Mouse (Mus musculus) MEL (cell line): ENCODE data around the gene Pgm2. TPM values are rescaled to one million over a fixed set of nuclear protein-coding genes. Genes with fewer than 3 reads are reported as not detected.

Experiments used
- DNase-seq: peaks from one replicate; pipeline ENCODE4 v3.0.0; 2011; ENCODE audit warnings: low read depth, low spot score
- H3K27ac ChIP-seq: 2 replicates; pipeline ENCODE4 v1.5.1; 2012; ENCODE audit warnings: low read depth, mild to moderate bottlenecking, control low read depth, low read length, moderate library complexity; ENCODE audit not compliant: control insufficient read depth
- H3K27me3 ChIP-seq, 2 experiments: fragments of 150-350 bp in 1 of 2; sonication (generic) in 1 of 2; 2 replicates each; pipeline ENCODE4 v1.6.1; 2012; ENCODE audit warnings: low read length in 2 of 2, mild to moderate bottlenecking in 2 of 2, improper control_type of control experiment in 1 of 2, moderate library complexity in 1 of 2; ENCODE audit not compliant: insufficient read depth in 2 of 2, control insufficient read depth in 1 of 2
- H3K36me3 ChIP-seq, 2 experiments: 2 replicates each; pipeline ENCODE4 v1.6.1; 2012 to 2014; ENCODE audit warnings: low read length in 2 of 2, improper control_type of control experiment in 1 of 2, inconsistent platforms in 1 of 2, mild to moderate bottlenecking in 1 of 2; ENCODE audit not compliant: insufficient read depth in 2 of 2, control insufficient read depth in 1 of 2
- H3K4me1 ChIP-seq, 2 experiments: fragments of 150-350 bp in 1 of 2; sonication (generic) in 1 of 2; 2 replicates each; pipeline ENCODE4 v1.6.1; 2012; ENCODE audit warnings: low read length in 2 of 2, improper control_type of control experiment in 1 of 2, mild to moderate bottlenecking in 1 of 2; ENCODE audit not compliant: insufficient read depth in 2 of 2, control insufficient read depth in 1 of 2
- H3K4me3 ChIP-seq, 2 experiments: fragments of 150-350 bp in 1 of 2; sonication (generic) in 1 of 2; 2 replicates each; pipeline ENCODE4 v1.5.1; 2012; ENCODE audit warnings: low read depth in 2 of 2, low read length in 2 of 2, mild to moderate bottlenecking in 2 of 2, moderate library complexity in 2 of 2, control low read depth in 1 of 2, improper control_type of control experiment in 1 of 2; ENCODE audit not compliant: control insufficient read depth in 1 of 2, insufficient read depth in 1 of 2
- H3K79me2 ChIP-seq: 2 replicates; pipeline ENCODE4 v1.6.1; 2012; ENCODE audit warnings: mild to moderate bottlenecking, low read length, moderate library complexity; ENCODE audit not compliant: control insufficient read depth, poor library complexity, insufficient read depth
- H3K9ac ChIP-seq: 2 replicates; pipeline ENCODE4 v1.6.1; 2012; ENCODE audit warnings: low read depth, mild to moderate bottlenecking, control low read depth, low read length, moderate library complexity; ENCODE audit not compliant: control insufficient read depth, poor library complexity, severe bottlenecking
- H3K9me3 ChIP-seq: fragments of 150-350 bp; sonication (generic); replicated peaks from 2 replicates; pipeline ENCODE4 v1.6.1; 2012; ENCODE audit warnings: mild to moderate bottlenecking, low read length, improper control_type of control experiment, moderate library complexity; ENCODE audit not compliant: insufficient read depth
- BHLHE40 ChIP-seq: IDR thresholded peaks from 2 replicates; pipeline ENCODE4 v1.6.1; 2012; ENCODE audit warnings: low read depth, mild to moderate bottlenecking, inconsistent platforms, low read length, improper control_type of control experiment, borderline replicate concordance
- CHD2 ChIP-seq: IDR thresholded peaks from 2 replicates; pipeline ENCODE4 v1.6.1; 2011; ENCODE audit warnings: low read length, improper control_type of control experiment
- CTCF ChIP-seq, 3 experiments: IDR thresholded peaks in 2 of 3; conservative IDR thresholded peaks in 1 of 3; 2 replicates each; pipeline ENCODE4 v1.5.1; 2011 to 2012; ENCODE audit warnings: low read length in 3 of 3, low read depth in 2 of 3, mild to moderate bottlenecking in 2 of 3, improper control_type of control experiment in 1 of 3, inconsistent platforms in 1 of 3, mixed read lengths in 1 of 3, moderate library complexity in 1 of 3; ENCODE audit not compliant: control insufficient read depth in 1 of 3, insufficient read depth in 1 of 3, poor library complexity in 1 of 3, severe bottlenecking in 1 of 3
- ELF1 ChIP-seq: IDR thresholded peaks from 2 replicates; pipeline ENCODE4 v1.6.1; 2014; ENCODE audit warnings: low read depth, mild to moderate bottlenecking, inconsistent platforms, low read length, improper control_type of control experiment, moderate library complexity
- EP300 ChIP-seq, 2 experiments: IDR thresholded peaks; 2 replicates each; pipeline ENCODE4 v1.6.1; 2011; ENCODE audit warnings: improper control_type of control experiment in 2 of 2, low read length in 2 of 2, low read depth in 1 of 2, mild to moderate bottlenecking in 1 of 2
- GABPA ChIP-seq: IDR thresholded peaks from 2 replicates; pipeline ENCODE4 v1.6.1; 2012; ENCODE audit warnings: low read depth, mild to moderate bottlenecking, inconsistent platforms, low read length, improper control_type of control experiment, moderate library complexity
- GATA1 ChIP-seq: IDR thresholded peaks from 2 replicates; pipeline ENCODE4 v1.6.1; 2011; ENCODE audit warnings: low read depth, low read length, improper control_type of control experiment
- JUND ChIP-seq: IDR thresholded peaks from 2 replicates; pipeline ENCODE4 v1.6.1; 2011; ENCODE audit warnings: low read depth, mild to moderate bottlenecking, improper control_type of control experiment, low read length
- KAT2A ChIP-seq: conservative IDR thresholded peaks from 2 replicates; pipeline ENCODE4 v1.6.1; 2012; ENCODE audit warnings: low read depth, low read length, improper control_type of control experiment, inconsistent platforms
- MAX ChIP-seq: IDR thresholded peaks from 2 replicates; pipeline ENCODE4 v1.6.1; 2011; ENCODE audit warnings: low read length, improper control_type of control experiment
- MEF2A ChIP-seq: IDR thresholded peaks from 2 replicates; pipeline ENCODE4 v1.6.1; 2014; ENCODE audit warnings: low read depth, mild to moderate bottlenecking, inconsistent platforms, low read length, improper control_type of control experiment; ENCODE audit not compliant: poor library complexity, insufficient replicate concordance, severe bottlenecking; ENCODE audit errors: extremely low read depth
- MYB ChIP-seq: IDR thresholded peaks from 2 replicates; pipeline ENCODE4 v1.6.1; 2011; ENCODE audit warnings: mild to moderate bottlenecking, low read depth, low read length, improper control_type of control experiment
- MYC ChIP-seq: IDR thresholded peaks from 2 replicates; pipeline ENCODE4 v1.6.1; 2011; ENCODE audit warnings: low read depth, mild to moderate bottlenecking, low read length, improper control_type of control experiment, moderate library complexity
- NELFE ChIP-seq: IDR thresholded peaks from 2 replicates; pipeline ENCODE4 v1.6.1; 2011; ENCODE audit warnings: low read depth, low read length, improper control_type of control experiment
- NRF1 ChIP-seq: IDR thresholded peaks from 2 replicates; pipeline ENCODE4 v1.6.1; 2014; ENCODE audit warnings: low read depth, mild to moderate bottlenecking, inconsistent platforms, low read length, improper control_type of control experiment, moderate library complexity; ENCODE audit not compliant: poor library complexity, insufficient read depth, severe bottlenecking
- POLR2A ChIP-seq, 2 experiments: IDR thresholded peaks; 2 replicates each; pipeline ENCODE4 v1.6.1; 2011 to 2012; ENCODE audit warnings: low read length in 2 of 2, mild to moderate bottlenecking in 2 of 2, control low read depth in 1 of 2, improper control_type of control experiment in 1 of 2, low read depth in 1 of 2, moderate library complexity in 1 of 2; ENCODE audit not compliant: control insufficient read depth in 1 of 2, insufficient read depth in 1 of 2, poor library complexity in 1 of 2
- POLR2AphosphoS2 ChIP-seq: IDR thresholded peaks from 2 replicates; pipeline ENCODE4 v1.6.1; 2011; ENCODE audit warnings: low read length, improper control_type of control experiment
- POLR2AphosphoS5 ChIP-seq: IDR thresholded peaks from 2 replicates; pipeline ENCODE4 v1.6.1; 2012; ENCODE audit warnings: low read depth, borderline replicate concordance, mild to moderate bottlenecking, inconsistent platforms, low read length, moderate library complexity, mixed read lengths
- RAD21 ChIP-seq: IDR thresholded peaks from 2 replicates; pipeline ENCODE4 v1.6.1; 2011; ENCODE audit warnings: mild to moderate bottlenecking, low read depth, low read length, improper control_type of control experiment
- RCOR1 ChIP-seq: IDR thresholded peaks from 2 replicates; pipeline ENCODE4 v1.6.1; 2012; ENCODE audit warnings: low read depth, mild to moderate bottlenecking, inconsistent platforms, low read length, improper control_type of control experiment
- SMC3 ChIP-seq: IDR thresholded peaks from 2 replicates; pipeline ENCODE4 v1.6.1; 2011; ENCODE audit warnings: low read depth, low read length, improper control_type of control experiment
- TAL1 ChIP-seq: IDR thresholded peaks from 2 replicates; pipeline ENCODE4 v1.6.1; 2012; ENCODE audit warnings: mild to moderate bottlenecking, inconsistent platforms, low read length, moderate library complexity, mixed read lengths
- TBP ChIP-seq: IDR thresholded peaks from 2 replicates; pipeline ENCODE4 v1.8.0; 2011; ENCODE audit warnings: low read depth, low read length, improper control_type of control experiment
- TCF12 ChIP-seq: IDR thresholded peaks from 2 replicates; pipeline ENCODE4 v1.6.1; 2014; ENCODE audit warnings: low read depth, mild to moderate bottlenecking, inconsistent platforms, low read length, improper control_type of control experiment, moderate library complexity
- UBTF ChIP-seq: IDR thresholded peaks from 2 replicates; pipeline ENCODE4 v1.6.1; 2012; ENCODE audit warnings: low read depth, mild to moderate bottlenecking, inconsistent platforms, low read length, improper control_type of control experiment, moderate library complexity, borderline replicate concordance; ENCODE audit not compliant: insufficient read depth
- USF1 ChIP-seq: IDR thresholded peaks from 2 replicates; pipeline ENCODE4 v1.6.1; 2014; ENCODE audit warnings: low read depth, mild to moderate bottlenecking, inconsistent platforms, low read length, improper control_type of control experiment, moderate library complexity
- ZKSCAN1 ChIP-seq: IDR thresholded peaks from 2 replicates; pipeline ENCODE4 v1.6.1; 2012; ENCODE audit warnings: low read depth, mild to moderate bottlenecking, inconsistent platforms, low read length, improper control_type of control experiment, moderate library complexity
- ZNF384 ChIP-seq: IDR thresholded peaks from 2 replicates; pipeline ENCODE4 v1.6.1; 2012; ENCODE audit warnings: low read depth, mild to moderate bottlenecking, inconsistent platforms, low read length, improper control_type of control experiment
- polyA plus RNA-seq, 2 experiments: library from polyadenylated mRNA; stranded (reverse) in 1 of 2; unstranded in 1 of 2; fragments of >175 nt in 1 of 2; fragments of >200 nt in 1 of 2; gene quantifications; 2 replicates each; pipeline versions ENCODE4 v1.2.1 to v1.2.4; 2012; ENCODE audit warnings: low replicate concordance in 2 of 2, low read depth in 1 of 2; ENCODE audit not compliant: insufficient read length in 2 of 2, insufficient read depth in 1 of 2, missing spikeins in 1 of 2
- total RNA-seq: library from RNA; depleted of rRNA; stranded (reverse); fragments of 300-350 nt; gene quantifications from 2 replicates; pipeline ENCODE4 v1.2.3, GENCODE M21; 2012

The Pgm2 gene
- total and polyA plus RNA-seq, 3 experiments: 22.0 to 64.0 TPM; not detected in 1

- no peak overlapping the region; a peak in 1 of 4 replicates for H3K4me3 ChIP-seq
- H3K4me1 ChIP-seq: peaks cover 15 to 39% of the 10 kb centered on the region in 2 experiments
- H3K79me2 ChIP-seq: peaks cover 16% of the 10 kb centered on the region
- H3K27ac ChIP-seq: no peak overlapping the region
- H3K27me3 ChIP-seq: no peaks in the 10 kb centered on the region
- H3K36me3 ChIP-seq: peaks cover 0 to 21% of the 10 kb centered on the region in 2 experiments; a peak in 2 of 4 replicates
- no peak for TF ChIP-seq KAT2A
- TF ChIP-seq ZNF384: no peak
- no peak for TF ChIP-seq CTCF (IDR thresholded peaks at IDR 0.05 in 2 of 3, conservative IDR thresholded peaks at IDR 0.05 in 1 of 3; ENCODE audit: control insufficient read depth in 1 of 3, insufficient read depth in 1 of 3, low read depth in 2 of 3, low read length in 3 of 3, poor library complexity in 1 of 3, severe bottlenecking in 1 of 3)
- TF ChIP-seq MAX: no peak
- no peak for TF ChIP-seq GABPA
- no peak for TF ChIP-seq ELF1
- TF ChIP-seq NELFE: no peak
- no peak for TF ChIP-seq POLR2A (IDR thresholded peaks at IDR 0.05; ENCODE audit: control insufficient read depth in 1 of 2, insufficient read depth in 1 of 2, low read depth in 1 of 2, low read length in 2 of 2, poor library complexity in 1 of 2)
- no peak for TF ChIP-seq TBP
- TF ChIP-seq POLR2AphosphoS5: no peak
- TF ChIP-seq CHD2: no peak
- no peak for TF ChIP-seq USF1
- no peak for TF ChIP-seq RCOR1
- no peak for TF ChIP-seq SMC3
- no peak for TF ChIP-seq UBTF
- no peak for TF ChIP-seq RAD21
- no peak for TF ChIP-seq EP300 (IDR thresholded peaks at IDR 0.05; ENCODE audit: low read depth in 1 of 2, low read length in 2 of 2)
- DNase-seq: peak; percentile 51
- H3K9me3 ChIP-seq: no peaks in the 10 kb centered on the region
- no peak overlapping the region for H3K9ac ChIP-seq
These were observed 65.2 kb downstream of the Pgm2 start for GRCm38 (mm10) chr5:64157926-64158325.

GRCm38 (mm10) chr5:64158501-64158900 lies 65.8 kb downstream of the Pgm2 start:
- peaks cover 16% of the 10 kb centered on the region for H3K79me2 ChIP-seq
- H3K36me3 ChIP-seq: peaks cover 0 to 26% of the 10 kb centered on the region in 2 experiments; a peak in 2 of 4 replicates
- H3K27me3 ChIP-seq: no peaks in the 10 kb centered on the region
- peak; percentile 69 for DNase-seq
- peaks cover 16 to 41% of the 10 kb centered on the region in 2 experiments for H3K4me1 ChIP-seq
- H3K9ac ChIP-seq: peak overlapping the region; percentile 90
- peak overlapping the region; percentile 95 to 96 for H3K4me3 ChIP-seq
- no peaks in the 10 kb centered on the region for H3K9me3 ChIP-seq
- peak overlapping the region; percentile 49 for H3K27ac ChIP-seq
- TF ChIP-seq RAD21 (no peak), BHLHE40 (0 out of 2 replicates have a peak, but pooled peaks have one; percentile 13), USF1 (no peak), CHD2 (no peak), MYC (peak; percentile 26; the same call in 1 of the 2 replicates), ELF1 (no peak), GATA1 (peak; percentile 46; the same call in 1 of the 2 replicates), POLR2A (IDR thresholded peaks at IDR 0.05; ENCODE audit: control insufficient read depth in 1 of 2, insufficient read depth in 1 of 2, low read depth in 1 of 2, low read length in 2 of 2, poor library complexity in 1 of 2) (0 out of 4 replicates have a peak, but pooled peaks of 1 of the 2 experiments have one; percentile 38), MEF2A (0 out of 2 replicates have a peak, but pooled peaks have one; percentile 22), NELFE (no peak; the same call in none of the 2 replicates), SMC3 (no peak), TAL1 (peak; percentile 31; the same call in 1 of the 2 replicates), POLR2AphosphoS2 (no peak), ZKSCAN1 (no peak), JUND (no peak), EP300 (IDR thresholded peaks at IDR 0.05; ENCODE audit: low read depth in 1 of 2, low read length in 2 of 2) (peak; percentile 41 to 60), NRF1 (0 out of 2 replicates have a peak, but pooled peaks have one; percentile 15), TCF12 (0 out of 2 replicates have a peak, but pooled peaks have one; percentile 27), MAX (no peak; the same call in 1 of the 2 replicates), POLR2AphosphoS5 (no peak), MYB (no peak)
